Mouse (Mus musculus) heart, embryonic 14.5 days (tissue): ENCODE data around the gene 2200002D01Rik. TPM values are rescaled to one million over a fixed set of nuclear protein-coding genes. Genes with fewer than 3 reads are reported as not detected.

Experiments
- ATAC-seq: fragments of 200-750 bp; cut with Nextera tagmentation; 2 replicates; pipeline ENCODE4 v1.8.0; 2017; ENCODE audit warnings: low read depth, moderate TSS enrichment; ENCODE audit not compliant: insufficient number of reproducible peaks, insufficient read depth, low FRiP score
- H3K27ac ChIP-seq, 2 experiments: fragments of 200-500 bp in 1 of 2; fragments of 300-500 bp in 1 of 2; sonication (generic) in 1 of 2; replicated peaks in 1 of 2; 2 replicates each; pipeline ENCODE4 v1.5.1; 2012 to 2014; ENCODE audit warnings: low read depth in 2 of 2, low read length in 2 of 2, control low read depth in 1 of 2, mild to moderate bottlenecking in 1 of 2, mixed read lengths in 1 of 2; ENCODE audit not compliant: control insufficient read depth in 1 of 2, insufficient read depth in 1 of 2
- H3K27me3 ChIP-seq: fragments of 300-500 bp; sonication (generic); 2 replicates; pipeline ENCODE4 v1.6.1; 2014; ENCODE audit warnings: mild to moderate bottlenecking, low read length, control low read depth; ENCODE audit not compliant: control insufficient read depth, insufficient read depth
- H3K36me3 ChIP-seq: fragments of 300-500 bp; sonication (generic); 2 replicates; pipeline ENCODE4 v1.6.1; 2014; ENCODE audit warnings: mild to moderate bottlenecking, control low read depth, low read length, mixed read lengths; ENCODE audit not compliant: control insufficient read depth, insufficient read depth
- H3K4me1 ChIP-seq, 2 experiments: fragments of 200-500 bp in 1 of 2; fragments of 300-500 bp in 1 of 2; sonication (generic) in 1 of 2; 2 replicates each; pipeline ENCODE4 v1.6.1; 2012 to 2014; ENCODE audit warnings: low read length in 2 of 2, control low read depth in 1 of 2, mixed read lengths in 1 of 2; ENCODE audit not compliant: control insufficient read depth in 2 of 2, insufficient read depth in 2 of 2
- H3K4me2 ChIP-seq: fragments of 300-500 bp; sonication (generic); 2 replicates; pipeline ENCODE4 v1.6.1; 2014; ENCODE audit warnings: mild to moderate bottlenecking, low read length
- H3K4me3 ChIP-seq, 2 experiments: fragments of 200-500 bp in 1 of 2; fragments of 300-500 bp in 1 of 2; sonication (generic) in 1 of 2; 2 replicates each; pipeline ENCODE4 v1.5.1; 2012 to 2014; ENCODE audit warnings: low read length in 2 of 2, mild to moderate bottlenecking in 2 of 2, control low read depth in 1 of 2, low read depth in 1 of 2, moderate library complexity in 1 of 2; ENCODE audit not compliant: control insufficient read depth in 1 of 2, insufficient read depth in 1 of 2
- H3K9ac ChIP-seq: fragments of 300-500 bp; sonication (generic); 2 replicates; pipeline ENCODE4 v1.6.1; 2014; ENCODE audit warnings: mild to moderate bottlenecking, low read length
- H3K9me3 ChIP-seq: fragments of 300-500 bp; sonication (generic); 2 replicates; pipeline ENCODE4 v1.6.1; 2016; ENCODE audit warnings: low read length, control low read depth; ENCODE audit not compliant: control insufficient read depth
- WGBS: fragments of 180-500 bp; shearing (Covaris S2); extraction: QIAGEN DNeasy Blood & Tissue Kit; methylation state at CpG from one replicate; pipeline ENCODE4 v1.1.7; 2014; 5-methylcytosine and 5-hydroxymethylcytosine counted together
- polyA plus RNA-seq: library from polyadenylated mRNA; unstranded; fragments of >200 nt; fragmentation: Nextera tagmentation; extraction: Ambion mirVana; gene quantifications from 2 replicates; pipeline ENCODE4 v1.2.1, GENCODE M21; 2014

2200002D01Rik gene
- polyA plus RNA-seq, 1 experiment from 2014 or later: 5.9 TPM

DNA sequence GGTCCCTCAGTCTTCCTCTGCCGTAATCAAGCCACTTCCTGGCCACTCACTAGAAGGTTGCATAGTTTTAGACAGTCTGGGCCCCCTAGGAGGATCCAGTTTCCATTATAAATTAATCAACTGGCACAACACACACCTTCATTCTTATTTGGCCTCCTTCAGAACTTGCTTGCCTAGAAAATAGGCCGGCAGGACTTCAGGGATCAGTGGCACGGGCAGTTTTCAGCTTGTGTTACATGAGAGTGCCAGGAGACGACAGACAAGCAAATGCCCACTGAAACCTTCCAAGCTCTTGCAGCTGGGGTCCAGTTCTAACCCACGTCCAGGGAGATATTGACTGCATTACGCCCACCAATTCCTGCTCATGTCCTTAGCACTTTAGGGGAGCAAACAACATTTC lies 13.9 kb upstream of the 2200002D01Rik start:
- Histone ChIP-seq H3K9ac (peak overlapping the region; percentile 16; the same call in 1 of the 2 replicates), H3K4me3 (no peak overlapping the region), H3K9me3 (no peaks in the 10 kb centered on the region), H3K4me1 (peaks cover 14 to 28% of the 10 kb centered on the region in 2 experiments; a peak in 3 of 4 replicates), H3K27me3 (no peaks in the 10 kb centered on the region), H3K4me2 (no peak overlapping the region), H3K36me3 (peaks cover 11% of the 10 kb centered on the region), H3K27ac (peak overlapping the region in 1 of 2 experiments; percentile 27; a peak in 1 of 4 replicates)
- WGBS: 64% methylated on average over 6 of the region's 6 CpGs
- no peak for ATAC-seq

DNA sequence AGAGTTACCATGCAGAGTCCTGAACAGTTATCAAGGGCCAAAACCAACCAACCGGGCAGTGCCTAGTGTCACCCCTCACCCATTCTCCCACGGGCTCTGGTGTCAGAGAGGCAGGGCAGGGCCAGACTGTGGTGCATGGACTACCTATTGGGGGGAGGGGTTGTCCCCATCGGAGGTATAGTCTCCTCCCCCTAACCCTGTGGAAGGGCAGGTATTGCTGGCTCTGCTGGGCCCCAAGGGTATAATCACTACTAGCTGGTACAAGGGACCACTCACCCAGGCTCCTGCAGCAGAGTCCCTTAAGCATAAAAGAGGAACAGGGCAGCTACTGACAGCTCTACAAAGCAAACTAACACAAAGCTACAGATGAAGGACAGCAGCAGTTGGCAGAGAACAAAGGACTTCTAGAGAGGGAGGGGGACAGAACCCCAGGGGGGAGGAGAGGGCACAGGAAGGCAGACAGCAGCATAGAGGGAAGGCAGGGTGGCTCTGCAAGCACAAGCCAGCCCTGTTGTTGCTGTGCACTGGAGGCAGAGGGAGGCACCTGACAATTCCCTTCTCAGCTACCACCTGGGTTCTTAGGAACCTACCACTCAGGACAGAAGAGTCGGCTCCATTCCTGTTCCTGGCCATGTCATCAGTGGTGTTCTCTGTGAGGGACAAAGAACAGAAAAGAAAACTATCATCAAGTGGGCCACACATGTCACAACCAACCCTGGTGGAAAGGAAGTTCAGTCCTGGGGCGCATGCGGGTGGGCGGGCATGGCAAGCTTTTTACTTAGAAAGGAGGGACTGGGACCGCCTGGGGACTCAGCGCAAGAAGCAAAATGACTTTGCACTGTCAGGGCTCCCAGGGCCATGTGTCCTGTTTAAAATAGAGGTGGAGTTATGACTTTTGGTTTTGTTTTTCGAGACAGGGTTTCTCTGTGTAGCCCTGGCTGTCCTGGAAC lies 11.8 kb upstream of the 2200002D01Rik start:
- Histone ChIP-seq H3K9me3 (no peaks in the 10 kb centered on the region), H3K4me1 (peaks cover 13 to 24% of the 10 kb centered on the region in 2 experiments; a peak in 3 of 4 replicates), H3K4me2 (no peak overlapping the region), H3K36me3 (peaks cover 13% of the 10 kb centered on the region), H3K4me3 (no peak overlapping the region), H3K27me3 (no peaks in the 10 kb centered on the region), H3K9ac (no peak overlapping the region), H3K27ac (no peak overlapping the region)
- ATAC-seq: no peak
- 77% methylated on average over 10 of the region's 10 CpGs for WGBS

DNA sequence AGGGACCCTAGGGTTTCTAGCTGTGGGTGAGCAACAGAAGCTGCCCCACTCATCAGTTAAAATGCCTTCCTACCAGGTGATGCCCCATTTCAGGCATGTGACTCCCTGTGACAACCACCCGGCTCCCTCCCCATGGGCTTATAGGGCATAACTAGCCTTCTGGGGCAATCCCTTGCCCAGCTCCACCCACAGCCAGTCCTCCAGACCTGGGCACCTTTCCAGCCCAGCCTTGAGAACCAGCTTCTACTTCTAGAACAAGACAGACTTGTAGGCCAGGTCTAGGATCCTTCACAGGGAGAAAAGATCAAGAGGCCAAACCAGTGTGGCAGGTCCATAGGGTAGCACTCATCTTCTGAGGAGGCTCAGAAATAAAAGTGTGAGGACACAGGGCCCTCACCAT lies 9.1 kb upstream of the 2200002D01Rik start:
- no peak overlapping the region for H3K9ac ChIP-seq
- no peaks in the 10 kb centered on the region for H3K9me3 ChIP-seq
- peaks cover 13% of the 10 kb centered on the region for H3K36me3 ChIP-seq
- WGBS: 71% methylated on average over 1 of the region's 1 CpGs
- ATAC-seq: no peak
- H3K27me3 ChIP-seq: no peaks in the 10 kb centered on the region
- H3K4me2 ChIP-seq: no peak overlapping the region
- H3K27ac ChIP-seq: peak overlapping the region in 1 of 2 experiments; percentile 45; a peak in 2 of 4 replicates
- H3K4me3 ChIP-seq: no peak overlapping the region
- peaks cover 10 to 21% of the 10 kb centered on the region in 2 experiments; a peak in 3 of 4 replicates for H3K4me1 ChIP-seq

DNA sequence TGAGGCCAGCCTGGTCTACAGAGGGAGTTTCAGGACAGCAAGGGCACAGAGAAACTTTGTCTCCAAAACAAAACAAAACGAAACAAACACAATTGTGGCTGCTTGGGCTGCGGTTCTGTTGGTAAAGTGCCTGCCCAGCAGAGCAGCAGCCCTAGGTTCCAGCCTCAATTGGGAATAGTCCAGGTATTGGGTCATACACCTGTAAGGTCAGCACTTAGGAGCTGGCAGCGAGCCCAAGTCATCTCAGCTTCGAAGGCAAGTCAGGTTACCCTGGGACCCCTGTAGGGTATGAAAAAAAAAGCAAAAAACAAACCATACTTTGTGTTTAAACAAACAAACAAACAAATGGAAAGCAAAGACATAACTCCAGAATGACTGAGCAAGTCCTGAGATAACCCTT lies 7.6 kb upstream of the 2200002D01Rik start:
- H3K4me1 ChIP-seq: peaks cover 7 to 18% of the 10 kb centered on the region in 2 experiments; a peak in 3 of 4 replicates
- no peak overlapping the region for H3K4me2 ChIP-seq
- no peaks in the 10 kb centered on the region for H3K9me3 ChIP-seq
- no peak for ATAC-seq
- H3K9ac ChIP-seq: no peak overlapping the region
- no peaks in the 10 kb centered on the region for H3K27me3 ChIP-seq
- H3K4me3 ChIP-seq: no peak overlapping the region
- 82% methylated on average over 4 of the region's 4 CpGs for WGBS
- no peak overlapping the region for H3K27ac ChIP-seq
- H3K36me3 ChIP-seq: peaks cover 13% of the 10 kb centered on the region

DNA sequence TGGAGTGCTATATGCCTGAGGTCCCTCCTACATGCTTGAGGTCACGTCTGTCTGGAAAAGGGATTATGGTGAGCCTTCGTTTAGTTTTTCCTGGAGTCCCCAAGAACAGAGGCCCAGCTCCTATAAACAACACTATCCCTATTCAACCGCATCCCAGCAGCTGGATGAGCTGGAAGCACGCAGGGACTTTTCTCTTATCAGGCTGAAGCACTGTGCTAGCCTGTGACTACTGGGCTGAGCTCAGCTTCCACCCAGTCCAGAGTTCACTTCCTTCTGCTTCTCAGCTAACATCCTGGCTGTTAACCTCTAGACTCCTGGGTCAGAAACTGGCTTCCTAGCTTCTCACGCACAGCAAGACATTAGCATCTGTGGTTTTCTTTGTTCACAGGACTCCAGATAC lies 5.6 kb upstream of the 2200002D01Rik start:
- H3K4me3 ChIP-seq: no peak overlapping the region
- H3K27ac ChIP-seq: peak overlapping the region in 1 of 2 experiments; percentile 28; a peak in 2 of 4 replicates
- H3K9ac ChIP-seq: no peak overlapping the region
- peaks cover 10% of the 10 kb centered on the region for H3K36me3 ChIP-seq
- peaks cover 7 to 11% of the 10 kb centered on the region in 2 experiments; a peak in 2 of 4 replicates for H3K4me1 ChIP-seq
- H3K4me2 ChIP-seq: no peak overlapping the region
- H3K27me3 ChIP-seq: no peaks in the 10 kb centered on the region
- ATAC-seq: no peak
- WGBS: 36% methylated on average over 5 of the region's 5 CpGs
- H3K9me3 ChIP-seq: no peaks in the 10 kb centered on the region

DNA sequence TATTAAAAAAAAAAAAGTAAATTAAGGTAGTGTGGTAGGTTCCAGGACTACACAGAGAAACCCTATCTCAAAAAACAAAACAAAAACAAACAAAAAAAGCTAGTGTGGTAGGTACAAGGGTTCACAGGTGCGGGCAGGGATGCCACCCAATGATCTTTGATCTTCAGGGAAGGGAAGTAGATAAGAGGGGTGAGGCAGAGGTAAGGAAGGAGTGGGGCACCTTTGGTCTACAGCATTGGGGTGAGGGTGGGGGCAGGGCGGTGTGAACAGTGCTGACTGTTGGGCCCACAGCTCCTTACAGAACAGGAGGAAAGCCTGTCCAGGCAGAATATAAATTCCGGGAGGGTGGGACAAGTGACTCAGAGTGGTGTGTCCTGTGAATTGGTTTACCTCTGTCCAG lies 2.9 kb upstream of the 2200002D01Rik start:
- no peak for ATAC-seq
- Histone ChIP-seq H3K9ac (no peak overlapping the region), H3K27ac (no peak overlapping the region), H3K4me3 (no peak overlapping the region), H3K4me2 (no peak overlapping the region), H3K27me3 (no peaks in the 10 kb centered on the region), H3K9me3 (no peaks in the 10 kb centered on the region), H3K4me1 (peaks cover 13 to 14% of the 10 kb centered on the region in 2 experiments; a peak in 2 of 4 replicates), H3K36me3 (peaks cover 13% of the 10 kb centered on the region)
- WGBS: 65% methylated on average over 3 of the region's 3 CpGs

DNA sequence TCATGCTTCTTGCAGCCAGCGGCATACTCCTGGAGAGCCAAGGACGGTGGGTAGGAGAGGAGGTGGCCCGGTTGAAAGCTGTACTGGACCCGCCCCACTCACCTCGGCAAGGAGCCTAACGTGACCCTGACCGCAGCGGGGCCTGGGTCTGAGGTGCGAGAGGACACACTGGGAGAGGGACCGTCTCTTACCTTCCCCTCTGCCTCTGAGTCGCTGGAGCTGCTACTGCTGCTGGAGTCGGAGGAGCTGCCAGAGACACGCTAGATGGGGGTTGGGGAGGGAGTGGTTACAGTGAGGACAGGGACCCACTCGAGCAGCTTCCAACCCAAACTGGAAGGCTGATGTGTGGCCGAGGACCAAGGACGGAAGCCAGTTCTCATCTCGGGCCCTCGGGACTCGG lies 560 bp downstream of the 2200002D01Rik start:
- no peaks in the 10 kb centered on the region for H3K9me3 ChIP-seq
- peak overlapping the region; percentile 44 to 45 for H3K4me3 ChIP-seq
- H3K27me3 ChIP-seq: no peaks in the 10 kb centered on the region
- ATAC-seq: no peak
- peaks cover 32% of the 10 kb centered on the region for H3K36me3 ChIP-seq
- H3K27ac ChIP-seq: peak overlapping the region in 1 of 2 experiments; percentile 24; a peak in 1 of 4 replicates
- H3K4me2 ChIP-seq: peak overlapping the region; percentile 89
- WGBS: 8% methylated on average over 19 of the region's 19 CpGs
- peak overlapping the region; percentile 71 for H3K9ac ChIP-seq
- peaks cover 11 to 12% of the 10 kb centered on the region in 2 experiments; a peak in 2 of 4 replicates for H3K4me1 ChIP-seq
